Mouse (Mus musculus) small intestine, adult 2 months (tissue): ENCODE measurements at regions not wholly inside any gene's neighbourhood (a gene's known extent, or its start where the extent isn't known, plus 50 kb on each side); places are given as distances from the start of the nearest gene placed in this dataset.

ENCODE experiments used
- H3K27ac ChIP-seq: fragments of 200-500 bp; 2 replicates; pipeline ENCODE4 v1.5.1; 2012; ENCODE audit warnings: low read depth, low read length, control low read depth, inconsistent platforms; ENCODE audit not compliant: insufficient read depth
- H3K27me3 ChIP-seq: fragments of 200-500 bp; 2 replicates; pipeline ENCODE4 v1.6.1; 2012; ENCODE audit warnings: mild to moderate bottlenecking, moderate library complexity, low read length, inconsistent platforms; ENCODE audit not compliant: control insufficient read depth, insufficient read depth
- H3K36me3 ChIP-seq: fragments of 200-500 bp; 2 replicates; pipeline ENCODE4 v1.6.1; 2012; ENCODE audit warnings: mild to moderate bottlenecking, low read length, control low read depth, inconsistent platforms; ENCODE audit not compliant: control insufficient read depth, insufficient read depth
- H3K4me1 ChIP-seq: fragments of 200-500 bp; 2 replicates; pipeline ENCODE4 v1.6.1; 2012; ENCODE audit warnings: low read length, inconsistent platforms, mixed read lengths; ENCODE audit not compliant: control insufficient read depth, insufficient read depth, insufficient read length
- H3K4me3 ChIP-seq: fragments of 200-500 bp; 2 replicates; pipeline ENCODE4 v1.5.1; 2012; ENCODE audit warnings: low read depth, mild to moderate bottlenecking, control low read depth, inconsistent platforms, low read length, moderate library complexity
- CTCF ChIP-seq: fragments of 200-500 bp; IDR thresholded peaks from 2 replicates; pipeline ENCODE4 v1.5.1; 2012; ENCODE audit warnings: low read depth, mild to moderate bottlenecking, control low read depth, inconsistent platforms, low read length, moderate library complexity, mixed read lengths; ENCODE audit not compliant: insufficient replicate concordance, insufficient read length; ENCODE audit errors: extremely low read depth
- POLR2A ChIP-seq: fragments of 200-500 bp; IDR thresholded peaks from 2 replicates; pipeline ENCODE4 v1.6.1; 2012; ENCODE audit warnings: low read depth, mild to moderate bottlenecking, control low read depth, inconsistent platforms, low read length, moderate library complexity
- WGBS: fragments of 180-500 bp; shearing (Covaris S2); methylation state at CpG from one replicate; pipeline ENCODE4 v1.1.7; 2018; 5-methylcytosine and 5-hydroxymethylcytosine counted together

DNA sequence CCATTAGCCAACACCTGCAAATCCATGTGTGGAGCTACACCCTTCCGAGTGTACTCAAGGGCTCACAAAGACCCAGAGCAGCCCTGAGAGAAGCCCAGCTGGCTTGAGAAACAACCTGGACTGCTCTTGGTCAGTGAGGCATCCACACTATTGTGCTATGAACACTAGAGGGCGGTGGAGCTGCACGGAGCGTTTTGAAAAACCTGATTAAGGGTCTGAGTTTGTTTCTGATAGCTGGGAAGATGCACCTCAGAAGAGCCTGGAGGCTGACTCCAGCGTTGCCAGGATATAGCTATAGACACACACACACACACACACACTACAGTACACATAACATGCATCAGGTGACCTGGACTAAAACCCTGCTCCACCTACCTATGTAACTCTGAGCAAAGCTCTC, 185.5 kb downstream of the Prdm2 start:
- Histone ChIP-seq H3K36me3 (no peaks in the 10 kb centered on the region), H3K27ac (no peak overlapping the region), H3K4me1 (no peaks in the 10 kb centered on the region), H3K4me3 (no peak overlapping the region), H3K27me3 (no peaks in the 10 kb centered on the region)
- TF ChIP-seq POLR2A: no peak
- peak; percentile 61; the same call in 1 of the 2 replicates for TF ChIP-seq CTCF
- 3% methylated on average over 5 of the region's 5 CpGs for WGBS

DNA sequence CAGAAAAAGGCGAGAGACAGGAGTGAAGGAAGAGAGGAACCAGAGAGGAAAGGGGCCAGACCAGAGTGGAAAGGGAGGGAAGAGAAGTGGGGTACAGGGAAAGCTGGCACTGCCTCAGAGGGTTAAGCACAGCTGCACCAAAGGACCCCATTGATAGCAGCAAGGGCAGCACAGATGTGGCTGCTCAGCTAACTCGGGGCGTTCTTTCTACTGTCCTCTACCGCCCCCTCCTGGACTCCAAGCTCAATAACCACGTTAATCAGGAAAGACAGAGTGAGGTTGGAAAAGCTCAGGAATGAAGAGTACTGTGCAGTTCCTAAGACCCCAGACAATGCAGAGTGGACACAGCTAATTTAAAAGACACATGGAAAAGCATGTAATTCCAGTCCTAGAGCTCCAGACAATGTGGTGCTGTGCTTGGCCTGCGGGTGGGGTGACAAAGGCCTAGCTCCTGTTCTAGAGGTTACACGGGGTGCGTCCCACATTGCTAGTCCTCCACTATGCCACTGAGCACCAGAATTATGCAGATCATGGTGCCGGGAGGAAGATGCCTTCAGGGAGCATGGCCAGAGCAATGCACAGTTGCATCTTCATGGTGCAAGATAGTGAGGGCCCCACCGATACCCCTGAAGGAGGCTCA, 191.4 kb downstream of the Prdm2 start:
- H3K4me1 ChIP-seq: no peaks in the 10 kb centered on the region
- no peak overlapping the region for H3K4me3 ChIP-seq
- 46% methylated on average over 10 of the region's 10 CpGs for WGBS
- H3K27me3 ChIP-seq: no peaks in the 10 kb centered on the region
- H3K27ac ChIP-seq: no peak overlapping the region
- TF ChIP-seq POLR2A (no peak), CTCF (peak; percentile 62; the same call in 1 of the 2 replicates)
- no peaks in the 10 kb centered on the region for H3K36me3 ChIP-seq

GRCm38 (mm10) chr4:143020658-143021057, 192.1 kb downstream of the Prdm2 start:
- Histone ChIP-seq H3K27ac (no peak overlapping the region), H3K4me3 (no peak overlapping the region), H3K4me1 (no peaks in the 10 kb centered on the region), H3K36me3 (no peaks in the 10 kb centered on the region), H3K27me3 (no peaks in the 10 kb centered on the region)
- WGBS: 62% methylated on average over 4 of the region's 4 CpGs
- no peak for TF ChIP-seq CTCF
- TF ChIP-seq POLR2A: no peak

GRCm38 (mm10) chr4:143012900-143013299, 199.9 kb downstream of the Prdm2 start:
- TF ChIP-seq POLR2A (no peak), CTCF (no peak)
- no peaks in the 10 kb centered on the region for H3K36me3 ChIP-seq
- 81% methylated on average over 8 of the region's 8 CpGs for WGBS

GRCm38 (mm10) chr4:143001961-143002360, 210.8 kb downstream of the Prdm2 start:
- no peak overlapping the region for H3K27ac ChIP-seq
- WGBS: 54% methylated on average over 13 of the region's 13 CpGs
- TF ChIP-seq CTCF: no peak
- TF ChIP-seq POLR2A: no peak
- H3K27me3 ChIP-seq: no peaks in the 10 kb centered on the region
- H3K4me3 ChIP-seq: no peak overlapping the region
- no peaks in the 10 kb centered on the region for H3K4me1 ChIP-seq
- H3K36me3 ChIP-seq: no peaks in the 10 kb centered on the region

More at GRCm38 (mm10) chr4:143012900-143013299, 199.9 kb downstream of the Prdm2 start:
- H3K27ac ChIP-seq: no peak overlapping the region
- no peak overlapping the region for H3K4me3 ChIP-seq
- no peaks in the 10 kb centered on the region for H3K27me3 ChIP-seq
- H3K4me1 ChIP-seq: no peaks in the 10 kb centered on the region

GRCm38 (mm10) chr4:143001486-143001885, 211.3 kb downstream of the Prdm2 start:
- no peaks in the 10 kb centered on the region for H3K36me3 ChIP-seq
- 75% methylated on average over 5 of the region's 5 CpGs for WGBS
- no peak overlapping the region for H3K27ac ChIP-seq
- TF ChIP-seq POLR2A (no peak), CTCF (no peak)
- H3K4me1 ChIP-seq: no peaks in the 10 kb centered on the region
- no peaks in the 10 kb centered on the region for H3K27me3 ChIP-seq
- H3K4me3 ChIP-seq: no peak overlapping the region

DNA sequence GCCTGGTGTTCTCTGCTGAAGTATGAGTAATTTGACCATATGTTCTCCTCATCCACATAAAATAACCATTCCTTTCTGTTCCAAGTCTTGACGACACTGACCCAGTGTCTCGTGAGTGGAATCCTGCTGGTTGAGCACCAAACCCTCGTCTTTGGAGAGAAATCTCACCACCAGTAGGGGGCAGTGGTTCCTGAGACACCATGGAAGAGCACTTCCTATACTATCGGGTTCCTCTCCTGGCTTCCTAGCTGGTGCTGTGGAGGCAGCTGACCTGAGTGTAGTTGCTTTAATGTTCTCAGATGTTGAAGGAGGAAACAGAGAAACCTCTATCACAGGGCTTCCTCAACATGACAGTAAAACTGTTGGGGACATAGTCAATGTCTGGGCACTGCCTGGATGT, 216.4 kb downstream of the Prdm2 start:
- 62% methylated on average over 4 of the region's 4 CpGs for WGBS
- Histone ChIP-seq H3K27me3 (no peaks in the 10 kb centered on the region), H3K27ac (no peak overlapping the region), H3K36me3 (no peaks in the 10 kb centered on the region), H3K4me3 (no peak overlapping the region), H3K4me1 (no peaks in the 10 kb centered on the region)
- TF ChIP-seq CTCF (no peak), POLR2A (no peak)

GRCm38 (mm10) chr4:142991401-142991800, 221.4 kb downstream of the Prdm2 start:
- Histone ChIP-seq H3K4me3 (no peak overlapping the region), H3K27ac (no peak overlapping the region), H3K4me1 (no peaks in the 10 kb centered on the region), H3K27me3 (no peaks in the 10 kb centered on the region), H3K36me3 (no peaks in the 10 kb centered on the region)
- no peak for TF ChIP-seq CTCF
- WGBS: 55% methylated on average over 4 of the region's 4 CpGs
